Mouse (Mus musculus): ENCODE results near the gene Acoxl. TPM values are rescaled to one million over a fixed set of nuclear protein-coding genes. Genes with fewer than 3 reads are reported as not detected.

Acoxl gene
- total and polyA plus RNA-seq, 3 experiments = 0.05 TPM; not detected in 1

- H3K9me3 ChIP-seq (replicated peaks) = no peaks in the 10 kb centered on the region
- no peaks in the 10 kb centered on the region for H3K27me3 ChIP-seq (ENCODE audit: insufficient read depth, low read length)
- DNase-seq (ENCODE audit: low spot score) = no peak
- no peak for ATAC-seq (ENCODE audit: extremely low read depth, insufficient number of reproducible peaks, low FRiP score, poor library complexity, severe bottlenecking)
- H3K4me1 ChIP-seq (ENCODE audit: insufficient read depth, low read depth, low read length) = peaks cover 48% of the 10 kb centered on the region
- TF ChIP-seq POLR2AphosphoS5 (IDR thresholded peaks at IDR 0.05; ENCODE audit: insufficient replicate concordance, low read depth, low read length) (no peak), GATA2 (IDR thresholded peaks at IDR 0.05; ENCODE audit: borderline replicate concordance, low read depth, low read length) (no peak), GATA1 (IDR thresholded peaks at IDR 0.05; ENCODE audit: borderline replicate concordance, low read length) (no peak), CTCF (IDR thresholded peaks at IDR 0.05; ENCODE audit: low read depth, low read length) (no peak), TAL1 (conservative IDR thresholded peaks at IDR 0.05; ENCODE audit: low read depth, low read length) (no peak)
- peaks cover 73% of the 10 kb centered on the region for H3K36me3 ChIP-seq (replicated peaks)
- no peak overlapping the region for H3K4me3 ChIP-seq (ENCODE audit: low read depth, low read length)
Measured at GRCm38 (mm10) chr2:128145433-128145832, 306.8 kb downstream of the Acoxl start.

- TF ChIP-seq CTCF (IDR thresholded peaks at IDR 0.05; ENCODE audit: low read depth, low read length) (no peak), POLR2AphosphoS5 (IDR thresholded peaks at IDR 0.05; ENCODE audit: insufficient replicate concordance, low read depth, low read length) (no peak), GATA2 (IDR thresholded peaks at IDR 0.05; ENCODE audit: borderline replicate concordance, low read depth, low read length) (no peak), TAL1 (conservative IDR thresholded peaks at IDR 0.05; ENCODE audit: low read depth, low read length) (no peak), GATA1 (IDR thresholded peaks at IDR 0.05; ENCODE audit: borderline replicate concordance, low read length) (no peak)
- Histone ChIP-seq H3K27me3 (ENCODE audit: insufficient read depth, low read length) (no peaks in the 10 kb centered on the region), H3K36me3 (replicated peaks) (peaks cover 85% of the 10 kb centered on the region), H3K9me3 (replicated peaks) (no peaks in the 10 kb centered on the region), H3K4me1 (ENCODE audit: insufficient read depth, low read depth, low read length) (peaks cover 36% of the 10 kb centered on the region), H3K4me3 (ENCODE audit: low read depth, low read length) (no peak overlapping the region)
- ATAC-seq (ENCODE audit: extremely low read depth, insufficient number of reproducible peaks, low FRiP score, poor library complexity, severe bottlenecking) (no peak), DNase-seq (ENCODE audit: low spot score) (no peak)
Measured at GRCm38 (mm10) chr2:128149596-128149995, 310.9 kb downstream of the Acoxl start.

GRCm38 (mm10) chr2:128152211-128152610 is 313.5 kb downstream of the Acoxl start:
- ATAC-seq (ENCODE audit: extremely low read depth, insufficient number of reproducible peaks, low FRiP score, poor library complexity, severe bottlenecking) = no peak

GRCm38 (mm10) chr2:128152845-128153550 is 314.3 kb downstream of the Acoxl start:
- H3K36me3 ChIP-seq (replicated peaks) = peaks cover 93% of the 10 kb centered on the region
- H3K9me3 ChIP-seq (replicated peaks) = no peaks in the 10 kb centered on the region
- H3K4me1 ChIP-seq (ENCODE audit: insufficient read depth, low read depth, low read length) = peaks cover 36% of the 10 kb centered on the region
- TF ChIP-seq POLR2AphosphoS5 (IDR thresholded peaks at IDR 0.05; ENCODE audit: insufficient replicate concordance, low read depth, low read length) (no peak), GATA2 (IDR thresholded peaks at IDR 0.05; ENCODE audit: borderline replicate concordance, low read depth, low read length) (no peak), TAL1 (conservative IDR thresholded peaks at IDR 0.05; ENCODE audit: low read depth, low read length) (no peak), CTCF (IDR thresholded peaks at IDR 0.05; ENCODE audit: low read depth, low read length) (no peak), GATA1 (IDR thresholded peaks at IDR 0.05; ENCODE audit: borderline replicate concordance, low read length) (no peak)
- no peak for DNase-seq (ENCODE audit: low spot score)
- no peak for ATAC-seq (ENCODE audit: extremely low read depth, insufficient number of reproducible peaks, low FRiP score, poor library complexity, severe bottlenecking)
- no peaks in the 10 kb centered on the region; the same call in 1 of the 2 replicates for H3K27me3 ChIP-seq (ENCODE audit: insufficient read depth, low read length)
- no peak overlapping the region; the same call in 1 of the 2 replicates for H3K4me3 ChIP-seq (ENCODE audit: low read depth, low read length)

More at GRCm38 (mm10) chr2:128152211-128152610, 313.5 kb downstream of the Acoxl start:
- Histone ChIP-seq H3K36me3 (replicated peaks) (peaks cover 93% of the 10 kb centered on the region), H3K4me1 (ENCODE audit: insufficient read depth, low read depth, low read length) (peaks cover 36% of the 10 kb centered on the region), H3K27me3 (ENCODE audit: insufficient read depth, low read length) (no peaks in the 10 kb centered on the region; the same call in 1 of the 2 replicates), H3K9me3 (replicated peaks) (no peaks in the 10 kb centered on the region), H3K4me3 (ENCODE audit: low read depth, low read length) (no peak overlapping the region; the same call in 1 of the 2 replicates)
- no peak for TF ChIP-seq TAL1 (conservative IDR thresholded peaks at IDR 0.05; ENCODE audit: low read depth, low read length)
- TF ChIP-seq GATA2 (IDR thresholded peaks at IDR 0.05; ENCODE audit: borderline replicate concordance, low read depth, low read length) = no peak
- no peak for TF ChIP-seq CTCF (IDR thresholded peaks at IDR 0.05; ENCODE audit: low read depth, low read length)
- no peak for TF ChIP-seq POLR2AphosphoS5 (IDR thresholded peaks at IDR 0.05; ENCODE audit: insufficient replicate concordance, low read depth, low read length)
- no peak for TF ChIP-seq GATA1 (IDR thresholded peaks at IDR 0.05; ENCODE audit: borderline replicate concordance, low read length)
- no peak for DNase-seq (ENCODE audit: low spot score)

- H3K27me3 ChIP-seq (ENCODE audit: insufficient read depth, low read length) = no peaks in the 10 kb centered on the region; the same call in 1 of the 2 replicates
- H3K36me3 ChIP-seq (replicated peaks) = peaks cover 92% of the 10 kb centered on the region
- H3K9me3 ChIP-seq (replicated peaks) = no peaks in the 10 kb centered on the region
- peaks cover 36% of the 10 kb centered on the region for H3K4me1 ChIP-seq (ENCODE audit: insufficient read depth, low read depth, low read length)
- DNase-seq (ENCODE audit: low spot score) (no peak), ATAC-seq (ENCODE audit: extremely low read depth, insufficient number of reproducible peaks, low FRiP score, poor library complexity, severe bottlenecking) (no peak)
- TF ChIP-seq POLR2AphosphoS5 (IDR thresholded peaks at IDR 0.05; ENCODE audit: insufficient replicate concordance, low read depth, low read length) = no peak
- no peak for TF ChIP-seq TAL1 (conservative IDR thresholded peaks at IDR 0.05; ENCODE audit: low read depth, low read length)
- no peak for TF ChIP-seq GATA1 (IDR thresholded peaks at IDR 0.05; ENCODE audit: borderline replicate concordance, low read length)
- TF ChIP-seq GATA2 (IDR thresholded peaks at IDR 0.05; ENCODE audit: borderline replicate concordance, low read depth, low read length) = no peak
- TF ChIP-seq CTCF (IDR thresholded peaks at IDR 0.05; ENCODE audit: low read depth, low read length) = no peak
- no peak overlapping the region for H3K4me3 ChIP-seq (ENCODE audit: low read depth, low read length)
Measured at GRCm38 (mm10) chr2:128153551-128153910, 314.9 kb downstream of the Acoxl start.

- H3K27me3 ChIP-seq (ENCODE audit: insufficient read depth, low read length) = no peaks in the 10 kb centered on the region; the same call in 1 of the 2 replicates
- ATAC-seq (ENCODE audit: extremely low read depth, insufficient number of reproducible peaks, low FRiP score, poor library complexity, severe bottlenecking) = no peak
- peaks cover 91% of the 10 kb centered on the region for H3K36me3 ChIP-seq (replicated peaks)
- peaks cover 36% of the 10 kb centered on the region for H3K4me1 ChIP-seq (ENCODE audit: insufficient read depth, low read depth, low read length)
- H3K9me3 ChIP-seq (replicated peaks) = no peaks in the 10 kb centered on the region
- no peak for TF ChIP-seq POLR2AphosphoS5 (IDR thresholded peaks at IDR 0.05; ENCODE audit: insufficient replicate concordance, low read depth, low read length)
- no peak overlapping the region for H3K4me3 ChIP-seq (ENCODE audit: low read depth, low read length)
- no peak for DNase-seq (ENCODE audit: low spot score)
Measured at GRCm38 (mm10) chr2:128155412-128156066, 316.9 kb downstream of the Acoxl start.
